Mouse (Mus musculus): ENCODE results near the gene Rbm6.

DNA sequence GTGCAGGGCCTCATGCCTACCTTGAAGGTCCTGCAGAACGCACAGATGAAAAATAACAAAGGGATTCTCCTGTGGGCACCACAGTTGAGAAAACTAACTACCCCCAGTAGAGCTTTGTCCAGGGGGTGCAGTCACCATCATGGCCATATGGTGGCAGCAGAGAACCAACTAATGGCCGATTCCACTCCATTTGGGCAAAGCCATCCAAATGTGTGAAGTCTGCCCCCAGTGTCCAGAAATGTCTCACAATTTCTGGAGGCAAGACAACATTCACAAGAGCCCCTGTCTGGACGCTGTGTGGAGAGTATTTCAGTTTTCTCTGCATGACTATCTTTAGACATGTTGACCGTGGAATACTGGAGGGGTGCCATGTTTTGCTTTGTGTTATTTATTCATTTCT, 31.7 kb upstream of the Rbm6 start:
- TF ChIP-seq CTCF (IDR thresholded peaks at IDR 0.05) (peak; percentile 97), EP300 (IDR thresholded peaks at IDR 0.05) (no peak)
